Mouse (Mus musculus): ENCODE data around the gene Gm20388.

DNA sequence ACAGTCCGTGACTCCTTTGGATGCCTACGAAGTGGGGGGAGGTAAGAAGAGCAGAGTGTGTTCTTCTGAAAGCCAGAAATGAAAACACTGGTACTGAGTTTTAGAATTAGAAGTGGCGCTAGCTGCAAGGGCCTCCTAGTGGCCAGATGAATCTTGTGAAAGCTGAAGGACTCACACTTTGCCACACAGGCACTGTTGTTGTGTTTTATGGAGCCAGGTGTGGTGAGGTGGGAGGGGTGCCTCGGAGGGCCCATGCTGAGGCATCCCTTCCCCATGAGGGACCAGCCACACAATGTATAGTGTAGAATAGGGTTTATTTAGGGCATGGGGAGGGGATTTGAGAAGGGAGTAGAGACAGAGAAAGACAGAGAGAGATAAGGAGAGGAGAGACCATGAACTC lies 3587.1 kb downstream of the Gm20388 start:
- TF ChIP-seq CTCF (IDR thresholded peaks at IDR 0.05; ENCODE audit: low read depth), result peak; percentile 33
- TF ChIP-seq EP300 (IDR thresholded peaks at IDR 0.05; ENCODE audit: low read depth), result no peak

Data from liver, embryonic 14.5 days (tissue).